Mouse (Mus musculus): Measurements from ENCODE around the gene Myo1d.

The Myo1d gene

DNA sequence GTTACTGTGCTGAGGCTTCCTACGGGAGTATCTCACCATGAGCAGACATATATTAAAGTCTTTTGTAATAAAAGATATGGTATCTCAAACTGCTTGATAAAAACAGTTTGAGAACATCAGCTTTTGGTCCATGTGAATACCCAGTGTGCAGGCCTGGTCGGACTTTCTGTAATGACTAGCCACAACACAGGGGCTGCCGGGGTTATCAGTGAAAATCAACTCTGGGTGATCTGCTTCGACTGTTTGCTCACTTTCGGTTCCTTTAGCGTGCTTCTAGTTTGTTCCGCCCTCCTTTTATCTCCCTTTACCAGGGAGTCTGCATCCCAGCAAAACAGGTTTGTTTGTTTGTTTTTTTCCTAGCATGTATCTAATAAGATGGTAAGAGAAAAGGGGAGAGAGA lies 3.6 kb upstream of the Myo1d start:
- in situ Hi-C loops (cut with MboI, MseI), result loop anchor here in 1 of 2 experiments (10.0 kb wide), 2 partner anchors 89 to 229 kb away; no protein-coding TSS in a partner anchor

DNA sequence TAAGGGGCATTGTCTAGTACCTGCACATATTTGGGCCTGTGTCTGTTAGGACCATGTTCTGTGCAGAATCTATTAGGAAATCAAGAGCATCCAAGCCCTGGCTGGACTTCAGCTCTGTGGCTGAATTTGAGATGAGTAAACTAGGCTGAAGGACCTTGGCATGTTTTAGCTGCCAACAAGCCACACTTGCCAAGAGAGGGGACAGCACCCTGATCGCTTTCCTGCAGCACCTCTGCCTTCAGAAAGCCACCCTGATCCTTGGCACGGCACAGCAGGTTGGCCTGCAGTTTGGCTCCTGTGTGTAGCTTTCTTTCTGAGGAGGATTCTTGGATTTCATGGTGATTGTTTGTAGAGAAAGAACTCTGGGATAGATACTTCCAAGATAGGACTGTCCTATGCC lies 1.7 kb upstream of the Myo1d start:
- in situ Hi-C loops (cut with MboI, MseI), result loop anchor here in 1 of 2 experiments (10.0 kb wide), 2 partner anchors 87 to 227 kb away; no protein-coding TSS in a partner anchor

DNA sequence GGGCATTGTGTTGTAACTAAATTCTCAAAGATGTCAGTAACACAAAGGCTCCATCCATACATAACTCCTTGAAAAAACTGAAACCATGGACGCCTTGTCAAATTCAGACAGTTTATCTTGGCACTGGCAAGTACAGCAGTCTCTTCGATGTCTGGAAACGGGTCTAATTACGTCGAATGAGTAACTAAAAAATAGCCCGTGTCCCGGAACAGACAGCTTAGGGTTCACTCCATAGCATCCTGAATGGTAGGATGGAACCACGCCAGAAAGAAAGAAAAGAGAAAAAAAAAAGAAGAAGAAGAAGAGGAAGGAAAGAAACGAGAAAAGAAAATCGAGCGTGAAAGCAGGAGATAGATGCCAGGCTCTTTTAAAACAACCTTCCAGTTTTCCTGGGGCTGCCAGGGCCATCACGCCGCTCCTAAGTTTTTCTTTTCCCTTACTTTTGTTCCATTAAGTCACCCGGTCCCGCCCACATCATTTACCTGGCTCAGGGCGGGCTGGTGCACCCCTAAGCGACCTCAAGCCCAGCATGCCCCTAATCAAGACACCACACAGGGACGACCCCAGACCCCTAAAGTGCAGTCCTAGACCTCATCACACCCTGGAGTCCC lies 804 bp downstream of the Myo1d start:
- in situ Hi-C loops (cut with MboI, MseI), result loop anchor here in 1 of 2 experiments (10.0 kb wide), 1 partner anchor 284 kb away; no protein-coding TSS in a partner anchor

DNA sequence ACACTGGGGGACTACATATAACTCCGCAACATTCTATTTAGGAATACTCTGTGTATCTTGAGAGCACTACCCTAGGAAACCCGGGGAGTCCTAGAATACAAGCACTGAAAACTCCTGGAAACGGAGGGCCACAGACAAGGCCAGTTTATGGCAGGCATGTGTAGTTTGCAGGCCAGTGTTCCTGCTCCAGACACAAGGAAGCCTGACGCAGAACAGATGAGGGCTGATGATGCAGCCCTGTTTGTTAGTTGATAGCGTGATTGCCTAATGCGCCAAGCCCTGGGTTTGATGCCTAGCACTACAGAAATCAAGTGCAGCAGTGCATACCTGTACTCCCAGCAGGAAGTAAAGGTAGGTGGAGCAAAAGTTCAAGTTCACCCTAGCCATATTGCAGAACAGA lies 1.7 kb downstream of the Myo1d start:
- in situ Hi-C loops (cut with MboI, MseI), result loop anchor here in 1 of 2 experiments (10.0 kb wide), 1 partner anchor 283 kb away; no protein-coding TSS in a partner anchor

DNA sequence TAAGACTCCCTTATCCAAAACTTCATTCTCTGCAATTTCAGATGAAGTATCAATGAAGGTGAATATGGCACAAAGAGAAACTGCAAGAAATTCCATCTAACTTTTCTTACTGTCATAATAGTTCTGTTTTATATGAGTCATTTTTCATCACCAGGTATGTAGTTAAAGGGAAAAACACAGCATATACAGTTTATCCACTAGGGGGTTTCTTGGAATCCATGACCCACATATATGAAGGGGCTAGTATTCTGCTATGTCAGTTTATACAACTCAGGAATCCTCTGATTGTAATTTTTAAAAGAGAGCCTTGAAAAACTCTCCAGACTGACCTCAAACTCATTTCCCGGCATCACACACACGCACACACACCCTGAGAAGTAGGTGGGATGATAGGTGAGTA lies 2.1 kb downstream of the Myo1d start:
- in situ Hi-C loops (cut with MboI, MseI), result loop anchor here in 1 of 2 experiments (10.0 kb wide), 1 partner anchor 283 kb away; no protein-coding TSS in a partner anchor

DNA sequence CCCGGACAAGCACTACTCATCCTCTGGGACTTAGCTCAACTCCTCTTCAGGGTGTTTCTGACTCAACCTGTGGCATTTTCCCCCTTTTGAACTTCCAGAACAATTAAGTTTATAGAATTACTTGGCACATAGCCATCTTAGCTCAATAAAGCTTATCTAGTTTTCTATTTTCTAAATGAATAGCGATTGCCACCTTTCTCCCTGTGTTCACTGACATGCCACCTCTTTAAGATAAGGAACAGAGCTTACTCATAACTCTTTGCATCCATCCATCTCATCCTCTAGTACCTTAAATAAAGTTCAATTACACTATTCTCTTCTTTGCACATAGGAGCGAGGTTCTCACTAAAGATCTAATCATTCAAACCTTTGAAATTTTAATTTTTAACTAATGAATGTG lies 4.3 kb downstream of the Myo1d start:
- in situ Hi-C loops (cut with MboI, MseI), result loop anchor here in 1 of 2 experiments (10.0 kb wide), 1 partner anchor 281 kb away; no protein-coding TSS in a partner anchor

DNA sequence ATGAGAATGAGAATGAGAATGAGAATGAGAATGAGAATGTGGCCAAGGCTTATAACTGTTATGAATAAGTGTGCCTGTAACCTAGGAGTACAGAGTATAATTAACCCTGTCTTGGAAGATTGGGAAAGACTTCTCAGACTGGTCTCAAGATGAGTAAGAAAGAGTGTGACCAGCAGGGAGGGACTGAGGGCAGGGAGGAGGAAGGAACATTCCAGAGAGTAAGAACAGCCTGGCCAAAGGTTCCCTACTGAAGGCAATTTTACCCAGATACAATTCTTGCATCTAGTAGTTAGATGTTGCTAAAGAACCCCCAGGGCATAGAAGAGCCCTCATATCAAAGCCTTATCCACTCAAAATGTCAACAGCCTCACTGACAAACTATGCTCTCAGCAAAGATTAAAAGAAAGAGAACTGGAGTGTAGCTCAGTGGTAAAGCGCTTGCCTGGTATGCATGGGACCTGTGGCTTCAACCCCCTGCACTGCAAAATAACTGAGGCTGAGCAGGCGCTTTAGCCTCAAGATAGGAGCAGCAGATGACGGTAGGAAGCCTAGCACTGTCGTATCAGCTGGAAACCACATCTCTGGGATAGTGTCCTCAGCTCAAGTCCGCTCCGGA lies 7.1 kb downstream of the Myo1d start:
- in situ Hi-C loops (cut with MboI, MseI), result loop anchor here in 1 of 2 experiments (10.0 kb wide), 1 partner anchor 278 kb away; no protein-coding TSS in a partner anchor

DNA sequence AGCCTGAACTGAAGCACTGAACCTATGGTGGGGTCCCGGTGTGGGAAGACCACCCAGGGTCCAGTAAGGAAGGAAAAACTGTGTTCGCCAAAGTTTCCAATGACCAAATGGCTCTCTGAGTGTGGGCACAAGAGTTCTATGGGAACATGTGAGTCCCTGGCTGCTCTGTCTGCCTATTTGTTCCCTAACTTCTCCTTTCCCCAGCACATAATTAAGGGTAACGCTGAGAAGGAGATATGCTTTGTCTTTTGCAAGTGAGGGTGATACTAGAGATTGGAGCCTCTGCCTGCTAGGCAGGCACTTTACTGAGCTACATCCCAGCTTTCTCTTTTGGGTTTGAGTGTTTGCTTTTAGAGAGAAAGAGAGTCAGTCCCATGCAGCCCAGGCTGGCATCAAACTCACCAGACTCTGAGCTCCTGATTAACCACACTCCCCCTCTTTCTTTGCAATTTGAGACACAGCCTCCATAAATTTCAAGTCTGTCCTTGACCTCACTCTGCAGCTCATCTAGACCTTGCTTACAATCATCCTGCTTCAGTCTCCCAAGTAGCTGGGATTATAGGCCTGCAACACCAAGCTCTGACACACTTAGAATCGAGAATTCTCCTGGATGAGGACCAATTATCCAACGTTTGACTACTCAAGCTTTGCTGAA lies 8.1 kb downstream of the Myo1d start:
- in situ Hi-C loops (cut with MboI, MseI), result loop anchor here in 1 of 2 experiments (10.0 kb wide), 1 partner anchor 277 kb away; no protein-coding TSS in a partner anchor

DNA sequence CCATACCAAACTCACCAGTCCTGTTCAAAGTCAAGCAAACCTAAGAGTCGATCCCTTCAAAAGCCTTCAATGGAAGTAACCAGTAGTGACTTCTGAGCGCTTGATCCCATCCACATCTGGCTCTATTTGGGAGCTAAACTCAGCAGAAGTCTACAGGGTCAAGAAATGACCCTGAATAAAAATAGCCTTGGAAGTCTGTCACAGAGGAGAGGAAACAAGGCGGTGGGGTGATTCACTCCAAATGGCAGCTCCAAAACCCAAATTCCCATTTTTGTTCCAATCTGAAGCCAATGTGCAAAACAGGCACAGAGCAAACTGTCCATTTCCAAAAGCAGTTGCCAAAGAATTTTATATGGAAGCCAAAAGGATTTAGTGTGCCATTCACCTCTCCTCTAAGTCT lies 8.6 kb downstream of the Myo1d start:
- in situ Hi-C loops (cut with MboI, MseI), result loop anchor here in 1 of 2 experiments (10.0 kb wide), 1 partner anchor 276 kb away; no protein-coding TSS in a partner anchor

DNA sequence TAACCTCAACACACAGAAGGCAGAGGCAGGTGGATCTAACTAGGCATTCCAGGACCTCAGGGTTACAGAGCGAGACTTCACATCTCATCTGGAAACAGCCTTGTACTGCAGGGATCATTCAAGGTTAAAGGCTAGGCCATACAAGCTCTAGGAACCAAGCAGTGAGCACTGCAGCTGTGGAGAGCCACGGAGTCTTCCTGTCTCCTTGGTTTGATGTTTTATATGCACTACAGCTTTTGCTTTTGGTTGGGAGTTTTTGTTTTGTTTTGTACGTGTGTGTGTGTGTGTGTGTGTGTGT lies 12.6 kb downstream of the Myo1d start:
- in situ Hi-C loops (cut with MboI, MseI), result no loop called here

DNA sequence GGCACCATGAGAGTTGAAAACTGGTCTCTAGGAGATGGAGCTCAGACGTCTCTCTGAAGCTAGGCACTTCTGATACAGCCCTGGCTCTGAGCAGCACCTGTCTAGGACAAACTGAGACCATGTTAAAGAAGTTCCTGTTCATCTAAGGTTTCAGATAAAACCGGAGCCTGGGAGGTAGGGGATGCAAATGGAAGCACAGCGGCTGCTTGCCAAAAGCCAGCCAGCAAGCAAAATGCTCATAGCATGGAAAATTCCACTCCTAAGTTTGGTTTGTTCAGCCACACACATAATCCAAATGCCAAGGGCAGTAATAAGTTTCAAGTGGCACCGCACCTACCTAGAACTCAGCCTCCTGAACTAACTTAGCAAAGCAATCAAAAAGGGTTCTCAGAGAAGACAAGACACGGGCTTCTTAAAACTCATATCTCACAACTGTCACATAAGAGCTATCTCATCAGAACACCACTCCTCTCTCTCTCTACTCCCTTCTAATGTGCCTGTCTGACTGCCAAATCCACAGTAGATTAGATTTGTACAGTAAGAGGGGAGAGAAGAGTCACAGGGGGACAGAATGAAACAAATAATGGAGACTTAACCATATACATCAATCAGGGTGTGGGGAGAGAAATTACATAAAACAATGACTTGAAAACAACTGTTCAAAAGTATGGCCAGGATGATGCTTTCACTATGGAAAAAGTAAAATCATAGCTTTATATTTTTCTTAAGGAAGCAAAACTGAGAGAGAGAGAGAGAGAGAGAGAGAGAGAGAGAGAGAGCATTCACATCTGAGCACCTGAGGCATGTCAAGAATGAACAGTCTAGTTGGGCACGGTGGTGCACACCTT lies 13.1 kb downstream of the Myo1d start:
- in situ Hi-C loops (cut with MboI, MseI), result no loop called here

DNA sequence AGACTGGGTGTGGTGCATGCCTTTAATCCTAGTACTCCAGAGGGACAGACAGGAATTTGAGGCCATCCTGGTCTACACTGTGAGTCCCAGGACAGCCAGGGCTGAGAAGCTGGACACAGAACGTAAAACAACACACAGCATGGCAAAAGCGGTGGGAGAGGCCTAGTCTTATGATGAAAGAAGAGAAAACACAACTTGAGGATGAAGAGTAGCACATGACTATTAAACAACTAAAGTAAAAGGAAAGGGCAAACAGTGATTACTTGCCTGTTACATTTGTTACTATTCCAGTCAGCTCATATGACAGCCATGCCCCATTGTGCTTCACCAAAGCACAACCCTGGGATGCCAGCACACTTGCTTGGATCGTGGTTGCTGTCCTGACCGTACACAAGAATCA lies 13.8 kb downstream of the Myo1d start:
- in situ Hi-C loops (cut with MboI, MseI), result no loop called here

DNA sequence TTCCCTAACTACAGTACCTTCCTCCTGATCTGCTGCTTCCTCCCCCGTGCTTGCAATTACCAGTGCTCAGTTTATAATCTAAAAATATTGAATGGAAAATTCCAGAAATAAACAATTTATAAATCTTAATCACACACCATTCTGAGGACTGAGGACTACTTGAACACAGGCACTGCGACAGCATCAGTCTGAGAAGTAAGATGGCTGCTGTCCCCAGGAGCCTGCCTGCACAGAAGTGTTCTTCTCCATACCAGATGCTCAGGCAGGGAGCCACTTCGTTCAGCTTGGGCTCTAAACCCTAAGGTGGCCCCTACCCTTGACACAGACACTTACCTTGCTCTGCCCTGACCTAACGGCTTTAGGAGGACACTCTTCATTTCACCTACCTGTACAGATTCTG lies 17.8 kb downstream of the Myo1d start:
- in situ Hi-C loops (cut with MboI, MseI), result no loop called here

DNA sequence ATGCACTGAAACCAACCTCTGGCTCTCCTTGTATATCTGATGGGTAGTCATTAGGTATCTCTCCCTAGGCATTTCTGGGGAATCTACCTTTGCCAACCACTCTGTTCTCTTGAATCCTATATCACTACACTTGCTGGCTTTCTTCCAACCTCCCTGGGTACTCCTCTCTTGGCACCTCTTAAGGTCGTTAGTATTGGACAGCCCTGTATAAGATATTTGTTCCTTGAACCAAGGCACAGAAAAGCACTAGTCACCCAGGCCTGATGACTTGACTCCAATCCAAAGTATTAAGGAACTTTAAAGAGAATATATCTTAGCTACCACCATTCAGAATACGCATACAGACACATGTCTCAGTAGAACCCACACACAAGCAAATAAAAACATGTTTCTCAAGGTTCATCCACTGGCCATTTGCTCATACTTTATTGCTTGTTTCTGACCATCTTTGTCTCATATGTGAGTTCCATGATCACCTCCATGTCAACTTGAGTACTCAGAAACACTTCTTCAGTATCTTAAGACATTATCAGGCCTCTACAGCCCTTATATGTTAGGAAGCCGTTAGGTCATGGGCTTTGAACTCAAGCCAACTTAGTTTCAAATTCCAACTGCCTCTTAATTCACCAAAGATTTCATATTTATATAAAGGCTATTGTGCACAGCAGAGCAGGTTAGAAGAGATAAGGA lies 18.4 kb downstream of the Myo1d start:
- in situ Hi-C loops (cut with MboI, MseI), result no loop called here

DNA sequence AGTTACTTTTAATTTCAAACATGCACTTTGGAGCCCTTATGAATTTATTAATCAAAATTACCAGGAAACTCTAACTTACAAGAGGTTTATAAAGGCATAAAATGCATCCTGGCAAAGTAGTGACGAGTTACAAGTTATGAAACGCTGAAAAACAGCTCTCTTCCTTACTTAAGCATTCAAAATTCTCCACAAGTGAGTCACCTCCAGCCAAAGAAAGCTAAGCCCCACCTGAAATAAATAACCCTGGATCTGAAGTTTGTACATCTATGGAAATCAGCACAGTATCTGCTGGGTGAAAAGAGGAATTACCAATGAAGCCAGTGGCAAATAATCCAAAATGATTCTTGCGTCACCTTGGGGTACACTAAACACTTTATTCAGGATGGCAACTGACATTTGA lies 20.8 kb downstream of the Myo1d start:
- in situ Hi-C loops (cut with MboI, MseI), result no loop called here

DNA sequence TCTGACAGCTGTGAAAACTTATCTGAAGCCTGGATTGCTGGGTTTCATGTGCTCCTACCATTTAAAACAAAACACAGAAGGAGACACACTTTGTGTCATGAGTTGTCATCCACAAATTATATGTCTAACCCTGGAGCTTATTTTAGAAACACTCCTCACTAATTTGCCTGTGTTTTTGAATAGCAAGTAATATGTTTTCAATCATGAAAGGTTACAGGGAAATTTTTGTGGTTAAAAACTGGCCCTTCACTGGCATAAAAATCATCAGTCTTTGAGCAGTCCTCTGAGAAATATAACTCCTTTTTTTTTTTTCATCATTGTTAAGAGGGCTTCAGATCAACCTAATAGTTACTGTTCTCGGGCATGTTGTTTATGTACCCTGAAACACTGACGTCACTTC lies 25.6 kb downstream of the Myo1d start:
- in situ Hi-C loops (cut with MboI, MseI), result no loop called here

DNA sequence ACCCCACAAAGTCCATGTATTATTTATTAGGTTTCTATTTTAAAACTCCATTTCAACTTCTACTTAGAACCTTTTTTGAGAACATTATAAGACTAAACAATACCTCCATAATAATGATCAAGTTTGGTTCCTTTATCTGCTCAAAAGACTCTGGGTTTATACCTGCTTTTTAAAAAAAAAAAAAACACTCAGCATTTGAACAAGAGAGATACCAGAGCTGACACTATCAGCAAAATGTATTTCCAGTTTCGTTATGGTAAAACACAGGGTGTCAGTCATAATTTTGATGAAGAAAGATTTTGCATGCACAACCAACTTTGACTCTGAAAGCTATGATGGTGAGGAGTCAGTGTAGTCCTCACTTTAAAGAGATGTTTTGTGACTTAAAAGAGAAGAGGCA lies 28.7 kb downstream of the Myo1d start:
- in situ Hi-C loops (cut with MboI, MseI), result no loop called here

DNA sequence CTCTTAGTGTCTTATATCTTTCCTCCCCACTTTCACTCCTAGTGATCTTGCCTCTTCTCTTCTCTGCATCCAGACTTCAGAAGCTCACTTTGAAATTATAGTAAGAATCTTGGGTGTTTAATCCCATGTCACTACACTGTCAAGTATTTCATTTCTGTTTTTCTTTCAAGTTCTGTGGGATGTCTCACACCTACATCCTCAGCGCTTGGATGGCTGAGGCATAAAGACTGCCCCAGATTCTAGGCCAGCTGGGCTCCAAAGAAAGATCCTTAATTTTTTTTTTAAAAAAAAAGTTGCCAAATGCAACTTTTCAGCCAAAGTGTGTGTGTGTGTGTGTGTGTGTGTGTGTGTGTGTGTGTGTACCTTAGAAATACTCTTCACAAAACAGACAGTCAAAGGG lies 30.6 kb downstream of the Myo1d start:
- in situ Hi-C loops (cut with MboI, MseI), result no loop called here

DNA sequence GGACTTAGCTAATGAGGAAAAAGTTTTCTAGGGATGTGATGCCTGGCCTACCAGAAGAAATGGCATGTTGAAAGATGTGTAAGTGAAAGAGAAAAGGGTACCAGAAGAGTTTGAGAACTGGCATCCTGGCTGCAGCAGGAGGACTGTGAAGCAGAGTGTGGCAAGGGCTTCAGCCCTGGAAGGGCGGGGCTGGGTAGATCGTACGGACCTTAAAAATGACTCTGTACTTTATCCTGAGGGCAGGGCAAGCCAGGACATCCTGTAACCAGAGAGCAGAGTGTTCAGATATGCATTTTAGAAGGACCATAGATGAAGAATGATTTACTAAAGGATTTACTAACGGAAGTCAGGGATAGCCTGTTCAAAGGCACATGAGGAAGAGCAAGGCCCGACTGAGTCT lies 34.4 kb downstream of the Myo1d start:
- in situ Hi-C loops (cut with MboI, MseI), result no loop called here

DNA sequence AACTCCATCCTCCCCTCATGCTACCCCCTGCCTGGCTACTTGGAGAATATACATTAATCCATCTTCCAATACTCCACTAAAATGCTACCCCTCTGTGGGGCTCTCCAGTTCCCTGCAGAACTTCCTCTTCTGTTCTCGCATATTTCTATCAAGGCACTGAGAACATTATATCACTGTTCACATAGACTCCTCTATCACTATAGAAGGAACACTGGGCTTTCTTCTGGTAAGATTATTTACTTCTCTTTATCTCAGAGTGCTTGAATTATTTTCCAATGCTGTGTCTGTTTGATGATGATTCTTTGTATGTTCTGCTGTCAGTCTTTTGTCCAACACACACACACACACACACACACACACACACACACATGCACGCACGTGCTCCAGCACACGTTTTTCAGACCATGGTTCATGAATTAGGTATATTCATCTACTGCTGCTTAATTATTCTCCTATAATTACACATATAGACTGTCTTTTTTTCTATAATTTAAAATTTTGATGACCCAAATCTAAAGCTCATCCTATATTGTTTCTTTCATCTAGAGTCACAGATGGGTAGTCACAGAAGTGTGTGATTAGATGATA lies 35.9 kb downstream of the Myo1d start:
- in situ Hi-C loops (cut with MboI, MseI), result no loop called here

DNA sequence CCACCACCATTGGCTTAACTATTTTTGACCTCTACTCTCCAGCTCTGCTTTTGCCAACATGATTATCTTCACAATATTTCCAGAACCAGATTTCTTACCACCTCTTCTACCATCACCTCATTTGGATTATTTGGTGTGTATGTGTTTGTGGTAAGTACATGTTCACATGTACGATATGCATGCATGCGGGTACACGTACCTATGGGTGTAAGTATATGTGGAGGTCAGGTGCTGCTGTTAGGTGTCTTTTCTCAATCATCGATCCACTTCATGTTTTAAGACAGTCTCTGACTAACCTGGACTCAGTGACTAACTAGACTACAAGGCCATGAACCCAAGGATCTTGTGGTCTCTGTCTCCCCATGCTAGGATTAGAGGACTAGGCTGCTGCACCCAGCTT lies 37.4 kb downstream of the Myo1d start:
- in situ Hi-C loops (cut with MboI, MseI), result no loop called here
